Mouse (Mus musculus) G1E (cell line): ENCODE results near the gene Smpd3.

ENCODE experiments used
- CTCF ChIP-seq: IDR thresholded peaks from 2 replicates; pipeline ENCODE4 v1.5.1; 2012; ENCODE audit warnings: low read depth, low read length, inconsistent platforms, mixed read lengths
- GATA1 ChIP-seq: IDR thresholded peaks from 2 replicates; pipeline ENCODE4 v1.6.1; 2012; ENCODE audit warnings: borderline replicate concordance, low read length, inconsistent platforms, mixed read lengths
- GATA2 ChIP-seq: IDR thresholded peaks from 2 replicates; pipeline ENCODE4 v1.6.1; 2012; ENCODE audit warnings: low read depth, low read length, inconsistent platforms, borderline replicate concordance
- POLR2AphosphoS5 ChIP-seq: IDR thresholded peaks from 2 replicates; pipeline ENCODE4 v1.6.1; 2012; ENCODE audit warnings: low read depth, low read length, inconsistent platforms; ENCODE audit not compliant: insufficient replicate concordance
- TAL1 ChIP-seq: conservative IDR thresholded peaks from 2 replicates; pipeline ENCODE4 v1.6.1; 2012; ENCODE audit warnings: low read depth, low read length, inconsistent platforms, mixed read lengths

DNA sequence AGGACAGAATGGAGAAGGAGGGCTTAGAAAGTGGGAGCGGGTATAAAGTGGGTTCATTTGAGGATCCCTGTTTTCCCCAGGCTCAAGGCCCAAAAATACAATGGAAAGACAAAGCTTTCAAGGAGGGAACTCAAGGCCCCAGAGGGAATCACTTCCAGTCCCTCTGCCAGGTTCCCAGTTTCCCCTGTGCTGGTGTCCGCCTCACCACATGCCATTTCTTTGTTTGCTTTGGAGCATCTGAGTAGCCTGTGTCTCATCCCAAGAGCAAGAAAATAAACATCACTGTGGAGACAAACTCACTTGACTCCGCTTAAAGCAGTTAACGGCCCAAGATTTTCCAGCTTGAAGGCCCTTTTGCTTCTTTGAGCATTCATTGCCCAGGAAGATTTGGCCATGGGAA, 20.7 kb downstream of the Smpd3 start:
- TF ChIP-seq POLR2AphosphoS5 (no peak), CTCF (no peak), TAL1 (no peak), GATA1 (no peak), GATA2 (no peak)
